Mouse (Mus musculus) cerebellum, postnatal 14 days (tissue): ENCODE results near the gene Klhdc8b.

Experiments
- DNase-seq, 2 experiments: peaks; one replicate each; pipeline ENCODE4 v3.0.0; 2021; ENCODE audit warnings: mixed read lengths in 2 of 2

Klhdc8b gene

GRCm38 (mm10) chr9:108480813-108481519, 19.6 kb upstream of the Klhdc8b start:
- no peak for DNase-seq

GRCm38 (mm10) chr9:108479721-108480351, 18.5 kb upstream of the Klhdc8b start, which contains the start of gene Lamb2:
Gene Lamb2 (plus strand): TSS chr9:108479736.
- peak in 1 of 2 experiments; percentile 2 for DNase-seq

- no peak for DNase-seq
These were observed 17.9 kb upstream of the Klhdc8b start for GRCm38 (mm10) chr9:108479241-108479640.

- peak in 1 of 2 experiments; percentile 30 for DNase-seq
These were observed 17.3 kb upstream of the Klhdc8b start for GRCm38 (mm10) chr9:108478638-108479156.

- DNase-seq = no peak
These were observed 13.1 kb upstream of the Klhdc8b start for GRCm38 (mm10) chr9:108474528-108474927.

DNA sequence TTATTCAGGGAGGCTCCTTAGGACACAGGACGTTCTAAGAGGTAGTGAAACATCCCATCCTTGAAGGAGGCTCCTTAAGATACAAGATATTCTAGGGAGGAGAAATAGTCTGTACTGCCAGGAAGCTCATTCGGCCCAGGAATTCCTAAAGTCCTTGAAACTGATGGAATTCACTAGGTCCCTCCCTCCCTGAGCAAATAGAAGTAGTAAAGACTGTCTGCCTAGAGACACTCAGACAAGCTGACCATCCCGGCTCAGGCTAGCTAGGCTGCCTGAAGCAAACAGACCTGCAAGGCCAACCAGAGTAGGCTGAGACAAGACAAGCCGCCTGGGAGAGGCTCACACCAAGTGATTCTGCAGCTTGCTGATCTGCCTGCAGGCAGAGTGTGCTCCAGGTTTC, 8.5 kb upstream of the Klhdc8b start:
- no peak for DNase-seq

GRCm38 (mm10) chr9:108469430-108469829, 8.0 kb upstream of the Klhdc8b start:
- DNase-seq = no peak

DNA sequence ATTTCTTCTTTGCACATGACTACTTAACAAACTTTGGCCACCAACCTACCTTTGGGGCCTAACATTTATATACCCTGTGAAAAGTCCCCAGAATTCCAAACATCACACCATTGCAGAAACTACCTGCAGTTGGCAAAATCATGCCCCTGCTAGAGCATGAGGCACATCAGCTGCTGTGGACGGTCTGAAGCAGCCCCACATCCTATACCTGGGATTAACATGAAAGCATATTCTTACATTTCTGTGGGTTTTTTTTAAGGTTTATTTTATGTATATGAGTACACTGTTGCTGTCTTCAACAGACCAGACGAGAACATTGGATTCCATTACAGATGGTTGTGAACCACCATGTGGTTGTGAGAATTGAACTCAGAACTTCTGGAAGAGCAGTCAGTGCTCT, 4.8 kb upstream of the Klhdc8b start:
- DNase-seq = no peak

DNA sequence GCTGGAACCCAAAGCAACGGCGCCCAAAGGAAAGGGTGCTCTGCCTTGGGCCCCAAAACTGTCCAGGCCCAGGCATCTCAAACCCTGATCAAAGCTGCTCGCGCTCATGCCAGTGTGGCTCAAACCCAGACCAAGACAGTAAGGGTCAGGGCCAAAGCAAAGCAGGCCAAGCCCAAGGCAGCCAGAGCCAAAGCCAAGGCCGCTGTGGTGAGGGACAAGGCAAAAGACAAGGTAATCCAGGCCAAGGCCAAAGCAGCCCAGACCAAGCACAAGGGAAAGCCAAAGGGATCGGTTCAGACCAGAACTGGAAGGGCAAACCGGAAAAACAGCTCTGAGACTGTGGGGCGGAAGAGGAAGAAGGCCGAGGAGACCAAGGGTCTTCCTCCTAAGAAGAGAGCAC, 2.3 kb upstream of the Klhdc8b start:
- no peak for DNase-seq

DNA sequence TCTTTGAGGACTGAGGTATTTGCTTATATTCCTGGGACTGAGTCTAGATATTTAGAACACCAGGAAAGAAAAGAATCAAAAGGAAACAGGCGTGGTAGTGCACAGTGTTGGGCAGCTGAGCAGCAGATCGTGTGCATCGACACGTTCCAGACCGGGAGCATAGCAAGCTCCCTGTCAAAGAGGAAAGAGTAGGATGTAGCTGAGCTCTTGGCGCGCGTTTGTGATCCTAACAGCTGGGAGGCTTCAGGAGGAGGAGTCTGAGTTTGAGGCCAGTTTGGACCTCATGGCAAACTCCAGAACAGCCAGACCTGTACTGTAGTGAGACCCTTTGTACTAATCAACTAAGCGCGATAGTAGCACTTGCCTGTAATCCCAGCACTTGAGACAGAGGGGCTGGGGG, 811 bp upstream of the Klhdc8b start:
- no peak for DNase-seq

DNA sequence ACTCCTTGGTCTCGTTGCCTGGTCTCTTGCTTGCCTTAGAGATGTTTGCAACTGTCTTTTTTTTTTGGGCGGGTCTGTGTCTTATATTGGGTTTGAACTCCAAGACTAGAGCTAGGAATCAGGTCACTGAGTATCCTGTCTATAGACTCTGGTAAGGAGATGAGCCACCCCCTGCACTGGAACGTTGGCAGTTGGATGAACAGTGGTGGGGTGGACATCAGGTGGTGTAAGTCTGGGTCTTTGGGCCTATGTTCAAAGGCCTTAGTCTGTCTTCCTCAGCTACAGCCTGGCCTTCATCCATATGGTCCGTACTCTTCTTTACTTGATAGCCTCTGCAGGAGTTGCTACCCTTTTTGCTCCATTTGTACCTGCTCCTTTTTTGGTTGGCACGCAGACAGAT, 294 bp upstream of the Klhdc8b start:
- no peak for DNase-seq

DNA sequence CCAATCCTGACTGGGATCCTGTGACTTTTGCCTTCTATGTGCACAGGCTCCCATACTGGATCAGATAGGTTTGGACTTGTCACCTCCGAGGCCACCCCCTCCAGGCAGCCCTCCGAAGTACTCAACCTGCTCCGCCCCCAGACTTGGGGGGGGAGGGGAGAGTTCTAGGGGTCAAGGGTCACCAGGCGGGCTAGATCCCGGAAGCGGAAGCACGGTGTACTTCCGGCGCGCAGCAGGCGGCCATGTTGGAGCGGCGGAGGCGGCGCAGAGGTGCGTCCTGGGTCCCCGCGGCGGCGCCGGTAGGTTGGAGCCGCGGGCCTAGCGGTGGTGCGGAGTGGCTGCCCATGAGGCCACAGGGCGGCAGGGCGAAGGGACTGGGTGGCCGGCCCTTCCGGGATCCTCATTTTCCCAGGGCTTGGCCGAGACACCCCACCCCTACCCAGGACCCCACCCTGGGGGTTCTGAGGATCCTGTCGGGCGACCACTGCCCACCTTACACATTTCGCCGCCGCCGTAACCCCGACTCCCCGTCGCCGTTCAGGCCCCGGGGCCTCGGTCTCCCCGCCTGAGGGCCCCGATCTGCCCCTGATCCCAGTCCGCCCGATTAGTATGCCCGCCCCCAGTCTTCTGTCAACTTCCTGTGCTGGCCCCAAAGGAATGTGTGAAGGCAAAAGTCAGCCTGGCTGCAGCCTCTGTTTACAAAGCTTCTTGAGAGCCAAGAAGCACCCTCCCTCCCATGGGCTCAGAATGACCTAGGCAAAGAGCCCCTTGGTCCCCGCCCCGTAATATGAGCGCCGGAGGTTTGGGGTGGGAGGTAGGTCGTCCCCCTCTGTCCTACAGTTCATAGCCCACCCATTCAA, 832 bp downstream of the Klhdc8b start, which contains the start of gene Ccdc71:
Gene Ccdc71 (plus strand): TSS at position 209 of the 860 bp plus-strand sequence.
- peak; percentile 90 to 96 for DNase-seq

- DNase-seq = no peak
These were observed 1.5 kb downstream of the Klhdc8b start for GRCm38 (mm10) chr9:108459939-108460318.

- no peak for DNase-seq
These were observed 4.4 kb downstream of the Klhdc8b start for GRCm38 (mm10) chr9:108456953-108457352.

DNA sequence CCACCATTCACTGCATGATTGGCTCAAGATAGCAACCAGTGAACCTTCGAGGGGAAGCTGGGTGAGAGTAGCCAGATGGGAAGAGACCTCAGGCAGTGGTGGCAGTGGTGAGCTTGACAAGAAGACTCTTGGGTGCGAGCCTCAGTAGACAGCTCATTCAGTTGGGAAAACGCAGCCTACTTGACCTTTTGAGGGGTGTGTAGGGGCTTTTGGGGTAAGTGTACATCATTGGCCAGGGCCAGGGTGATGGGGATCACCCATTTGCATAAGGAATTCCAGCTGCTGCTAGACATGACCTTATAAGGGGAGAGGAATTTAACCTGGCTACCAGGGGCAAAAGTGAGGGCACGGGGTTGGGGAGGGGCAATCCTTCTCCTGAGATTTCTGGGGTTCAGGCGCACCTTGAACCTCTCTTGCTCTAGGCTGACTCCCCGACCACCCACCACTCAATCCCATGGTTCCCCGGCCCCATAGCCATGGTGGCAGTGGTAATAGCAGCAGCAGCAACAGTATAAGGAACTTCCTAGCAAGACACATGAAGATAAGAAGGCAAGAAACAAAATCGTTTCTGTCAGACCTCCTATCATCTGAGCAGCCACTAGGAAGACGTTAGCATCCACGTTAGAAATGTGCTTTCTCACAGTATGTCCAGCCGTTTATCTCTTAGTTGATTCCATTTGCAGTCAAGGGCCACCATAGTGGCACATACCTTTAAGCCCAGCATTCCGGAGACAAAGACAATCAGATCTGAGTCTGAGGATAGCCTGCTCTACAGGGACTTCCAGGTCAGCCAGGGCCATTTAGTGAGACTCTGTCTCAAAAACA, 5.4 kb downstream of the Klhdc8b start:
- no peak for DNase-seq

DNA sequence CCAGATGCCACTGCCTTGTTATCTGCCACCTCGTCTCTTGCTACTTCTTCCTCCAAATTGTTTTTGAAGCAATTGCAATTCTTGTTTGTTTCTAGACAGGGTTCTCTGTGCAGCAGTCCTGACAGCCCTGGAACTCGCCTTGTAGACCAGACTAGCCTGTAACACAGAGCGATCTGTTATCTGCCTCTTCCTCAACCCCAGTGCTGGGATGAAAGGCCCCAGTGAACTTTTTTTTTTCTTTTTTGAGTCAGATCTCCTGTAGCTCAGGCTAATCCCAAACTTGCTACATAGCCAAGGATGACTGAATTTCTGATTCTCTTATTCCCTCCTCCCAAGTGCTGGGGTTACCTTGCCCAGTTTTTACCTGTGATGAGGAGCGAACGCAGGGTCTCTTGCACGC, 7.0 kb downstream of the Klhdc8b start:
- DNase-seq = no peak

GRCm38 (mm10) chr9:108453458-108453857, 7.9 kb downstream of the Klhdc8b start:
- no peak for DNase-seq

GRCm38 (mm10) chr9:108452911-108453310, 8.5 kb downstream of the Klhdc8b start:
- no peak for DNase-seq

GRCm38 (mm10) chr9:108452291-108452906, 9.0 kb downstream of the Klhdc8b start:
- DNase-seq = peak; percentile 96 to 97

- no peak for DNase-seq
These were observed 9.7 kb downstream of the Klhdc8b start for GRCm38 (mm10) chr9:108451519-108452160.

DNA sequence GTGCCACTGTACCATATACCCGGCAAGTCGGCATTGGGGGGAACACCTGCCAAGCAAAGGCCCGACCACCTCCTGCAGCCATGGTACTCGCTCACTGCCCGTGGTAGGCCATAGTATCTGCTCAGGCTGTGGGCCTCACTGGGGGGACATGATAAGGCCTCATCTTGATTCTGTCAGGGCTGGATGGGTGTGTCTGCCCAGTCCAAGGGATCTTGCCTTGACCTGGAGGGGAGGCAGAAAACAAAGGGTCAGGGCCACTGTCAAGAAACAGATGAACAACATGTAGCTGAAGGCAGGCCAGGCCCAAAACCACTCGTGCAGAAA, 10.2 kb downstream of the Klhdc8b start:
- no peak for DNase-seq
